Mouse (Mus musculus): Measurements from ENCODE around the gene Adssl1. TPM values are rescaled to one million over a fixed set of nuclear protein-coding genes. Genes with fewer than 3 reads are reported as not detected.

Adssl1 gene
- total RNA-seq, 2 experiments from 2014 or later: 14.3 to 25.8 TPM

DNA sequence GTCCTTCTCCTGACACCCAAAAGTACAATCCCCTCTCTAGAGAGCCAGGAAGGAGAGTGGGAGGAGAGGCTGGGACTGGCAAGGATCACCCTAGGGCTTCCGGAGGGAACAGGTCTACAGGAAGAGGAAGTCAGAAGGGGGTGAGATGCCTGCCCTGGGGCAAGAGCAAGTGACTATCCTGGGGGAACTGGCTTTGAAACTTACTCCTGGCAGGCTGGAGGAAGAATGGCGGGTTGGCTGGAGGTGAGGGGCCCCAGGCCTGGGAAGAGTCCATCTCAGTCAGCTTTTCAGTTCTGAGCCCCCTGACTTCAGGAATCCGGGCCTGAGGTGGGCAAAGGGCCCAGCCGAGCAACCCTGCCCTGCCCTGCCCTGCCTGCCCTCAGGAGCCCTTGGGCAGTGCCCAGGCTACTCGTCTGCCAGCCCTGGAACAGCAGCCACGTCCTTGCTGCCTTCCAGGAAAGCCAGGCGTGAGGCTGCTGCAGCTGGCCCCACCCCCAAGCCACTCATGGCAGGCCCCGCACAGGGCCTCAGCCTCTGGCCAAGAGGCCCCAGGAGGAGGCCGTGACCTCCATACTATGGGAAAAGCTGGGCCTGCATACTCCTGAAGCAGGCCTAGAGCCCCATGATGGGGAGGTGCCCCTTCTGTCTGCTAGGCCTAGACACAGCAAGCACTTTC, 51.0 kb downstream of the Adssl1 start:
- intact Hi-C loops (cut with DNase I): no loop called here
- DNase-seq (ENCODE audit: low spot score in 2 of 2): no peak

DNA sequence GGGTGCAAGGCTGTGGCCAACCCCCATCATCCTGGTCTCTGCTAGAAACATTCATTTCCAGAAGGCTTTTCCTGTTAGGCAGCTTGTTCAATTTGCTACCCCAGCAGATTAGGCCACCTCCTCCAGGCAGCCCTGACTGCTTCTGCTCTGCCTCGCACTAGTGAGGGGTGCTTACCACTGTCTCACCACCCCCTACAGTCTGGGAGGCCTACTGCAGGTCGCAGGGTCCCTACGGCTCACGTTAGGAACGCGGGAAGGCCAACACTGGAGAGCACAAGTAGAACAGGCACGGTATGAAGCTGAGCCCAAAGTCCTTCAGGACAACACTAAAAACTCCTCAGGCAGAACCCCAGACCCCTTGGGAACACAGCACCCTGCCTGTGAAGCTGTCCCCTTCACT, 52.0 kb downstream of the Adssl1 start:
- intact Hi-C loops (cut with DNase I): no loop called here
- DNase-seq (ENCODE audit: low spot score in 2 of 2): no peak

GRCm38 (mm10) chr12:112672744-112673575, 53.1 kb downstream of the Adssl1 start:
- intact Hi-C loops (cut with DNase I): no loop called here
- no peak for DNase-seq (ENCODE audit: low spot score in 2 of 2)

- DNase-seq (ENCODE audit: low spot score in 2 of 2): peak; percentile 51 to 66
- intact Hi-C loops (cut with DNase I): no loop called here
Measured at GRCm38 (mm10) chr12:112673576-112674091, 53.8 kb downstream of the Adssl1 start.

DNA sequence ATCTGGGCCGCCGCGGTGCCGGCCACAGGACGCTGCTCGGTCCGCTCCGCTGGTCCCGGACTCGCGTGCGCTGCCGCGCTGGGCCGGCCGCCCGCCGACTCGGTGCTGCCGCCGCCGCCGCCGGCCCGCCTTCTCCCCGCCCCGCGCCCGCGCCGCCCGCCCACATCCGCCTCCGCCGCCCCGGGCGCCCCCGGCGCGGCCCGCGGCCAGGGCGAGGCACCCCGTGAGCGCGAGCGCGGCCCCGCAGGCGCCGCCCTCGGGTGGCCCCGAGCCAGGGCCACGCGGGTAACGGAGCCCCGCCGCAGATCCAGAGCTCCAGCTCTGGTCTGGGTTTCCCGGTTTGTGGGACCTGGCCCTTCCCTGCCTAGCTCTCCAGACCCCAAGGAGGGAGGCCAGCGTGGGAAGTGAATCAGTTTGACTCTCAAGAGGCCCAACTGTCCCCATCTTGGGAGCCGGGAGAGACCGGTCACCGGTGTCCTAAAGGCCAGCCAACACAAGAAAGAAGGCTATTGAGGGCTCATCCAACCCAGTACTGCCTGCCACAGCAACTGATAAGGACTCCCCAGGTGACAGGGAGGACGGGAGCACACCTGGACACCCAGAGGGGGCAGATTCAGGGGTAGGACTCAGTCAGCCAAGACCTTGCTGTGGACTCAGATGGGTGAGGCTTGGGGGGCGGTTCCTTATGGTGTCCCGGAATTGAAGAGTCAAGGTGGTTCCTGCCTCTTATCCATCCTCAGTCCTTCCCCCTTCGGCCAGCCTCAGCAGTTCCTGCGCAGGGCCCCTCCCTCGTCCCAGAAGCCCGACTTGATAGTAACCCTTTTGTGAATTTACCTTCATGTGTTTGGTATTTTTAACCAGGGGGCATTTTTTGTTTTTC, 54.5 kb downstream of the Adssl1 start, which contains the start of gene Akt1:
Gene Akt1 (minus strand): TSS at position 753 of the 880 bp plus-strand sequence.
- DNase-seq (ENCODE audit: low spot score in 2 of 2): peak; percentile 56 to 58
- intact Hi-C loops (cut with DNase I): loop anchor here (1.0 kb wide), 1 partner anchor 21 kb away; no protein-coding TSS in a partner anchor

- intact Hi-C loops (cut with DNase I): loop anchor here (1.0 kb wide), 1 partner anchor 22 kb away; no protein-coding TSS in a partner anchor
- DNase-seq (ENCODE audit: low spot score in 2 of 2): peak; percentile 65 to 71
Measured at GRCm38 (mm10) chr12:112675245-112676035, 55.6 kb downstream of the Adssl1 start.

- no peak for DNase-seq (ENCODE audit: low spot score in 2 of 2)
- intact Hi-C loops (cut with DNase I): no loop called here
Measured at GRCm38 (mm10) chr12:112677076-112677475, 57.2 kb downstream of the Adssl1 start.

DNA sequence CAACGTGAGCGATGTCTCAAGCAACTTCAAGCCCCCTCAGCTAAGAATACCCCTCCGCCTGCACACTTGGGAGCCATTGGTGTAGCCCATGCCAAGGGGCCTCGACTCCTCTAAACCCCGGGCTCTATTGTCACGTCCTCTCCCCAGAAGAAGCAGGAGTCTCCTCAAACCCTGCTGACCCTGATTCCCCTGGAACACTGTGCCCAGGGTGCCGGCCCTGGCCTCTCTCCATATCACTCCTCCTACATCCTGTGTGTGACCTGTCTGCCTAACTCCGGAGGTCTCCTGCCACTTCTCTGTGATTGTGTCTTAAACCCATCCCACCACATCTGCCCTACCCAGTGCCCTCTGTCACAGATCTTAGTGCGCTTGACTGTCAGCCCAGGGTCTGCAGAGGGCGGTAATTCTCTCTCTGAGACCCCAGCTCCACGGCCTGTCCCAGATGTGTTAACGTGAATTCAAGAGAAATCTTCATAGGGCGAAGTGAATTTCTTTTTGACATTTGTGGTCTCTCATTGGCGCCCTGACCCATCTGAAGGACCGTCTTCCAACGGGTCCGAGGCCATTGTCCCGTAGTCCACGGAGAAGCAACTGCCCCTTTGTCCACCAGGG, 58.2 kb downstream of the Adssl1 start:
- no peak for DNase-seq (ENCODE audit: low spot score in 2 of 2)
- intact Hi-C loops (cut with DNase I): no loop called here

- intact Hi-C loops (cut with DNase I): no loop called here
- DNase-seq (ENCODE audit: low spot score in 2 of 2): no peak
Measured at GRCm38 (mm10) chr12:112678555-112679026, 58.7 kb downstream of the Adssl1 start, which contains the start of gene Zbtb42. Zbtb42 (plus strand) TSS chr12:112678828.

DNA sequence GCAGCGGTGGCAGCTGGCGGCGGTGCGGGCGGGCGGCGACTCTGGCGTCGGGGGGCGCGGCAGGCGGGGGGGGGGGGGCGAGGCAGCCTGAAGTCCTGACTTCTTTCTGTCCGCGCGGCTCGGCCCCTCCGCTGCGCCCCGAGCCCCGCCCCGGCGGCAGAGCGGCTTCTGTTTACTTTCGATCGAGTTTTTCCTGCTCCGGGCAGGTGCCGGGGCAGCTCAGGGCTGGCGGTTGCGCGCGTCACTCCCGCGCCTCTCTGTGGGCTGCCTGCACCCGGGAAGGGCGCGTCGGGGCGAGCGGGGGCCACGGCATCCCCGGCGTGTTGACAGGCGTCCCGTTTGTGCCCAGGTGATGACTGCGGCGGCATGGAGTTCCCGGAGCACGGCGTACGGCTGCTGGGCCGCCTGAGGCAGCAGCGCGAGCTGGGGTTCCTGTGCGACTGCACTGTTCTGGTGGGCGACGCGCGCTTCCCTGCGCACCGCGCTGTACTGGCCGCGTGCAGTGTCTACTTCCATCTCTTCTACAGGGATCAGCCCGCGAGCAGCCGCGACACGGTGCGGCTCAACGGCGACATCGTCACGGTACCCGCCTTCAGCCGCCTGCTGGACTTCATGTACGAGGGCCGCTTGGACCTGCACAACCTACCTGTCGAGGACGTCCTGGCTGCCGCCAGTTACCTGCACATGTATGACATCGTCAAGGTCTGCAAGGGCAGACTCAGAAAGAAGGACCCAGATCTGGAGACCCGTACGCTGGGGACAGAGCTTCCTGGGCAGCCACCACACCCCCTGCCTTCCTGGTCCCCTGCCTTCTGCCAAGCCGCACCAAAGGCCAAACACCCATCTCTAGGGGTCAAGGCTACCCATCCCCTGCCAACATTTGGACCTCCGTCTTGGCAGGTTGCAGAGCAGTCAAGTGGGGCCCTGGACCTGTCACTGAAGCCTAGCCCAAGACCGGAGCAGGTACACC, 59.5 kb downstream of the Adssl1 start:
- no peak for DNase-seq (ENCODE audit: low spot score in 2 of 2)
- intact Hi-C loops (cut with DNase I): no loop called here

GRCm38 (mm10) chr12:112683351-112683750, 63.5 kb downstream of the Adssl1 start:
- peak; percentile 29 to 32 for DNase-seq (ENCODE audit: low spot score in 2 of 2)
- intact Hi-C loops (cut with DNase I): no loop called here

DNA sequence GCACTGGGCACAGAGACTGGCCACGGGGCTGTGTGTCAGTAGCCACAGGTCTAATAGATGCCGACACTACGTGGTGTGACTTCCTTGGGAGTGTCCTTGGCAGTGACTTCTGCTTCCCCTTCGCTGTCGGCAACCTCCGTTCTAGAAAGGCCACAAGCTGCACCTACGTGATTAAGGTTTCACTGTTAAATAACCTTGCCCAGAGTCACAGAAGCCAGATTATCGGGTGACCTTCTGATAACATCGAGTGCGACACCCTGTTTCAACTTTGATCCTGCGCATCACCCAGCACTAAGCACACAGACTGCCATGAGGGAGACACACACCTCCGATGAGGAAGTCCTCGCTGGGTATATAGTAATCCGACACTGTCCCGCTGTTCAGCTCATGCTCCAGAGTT, 68.6 kb downstream of the Adssl1 start:
- intact Hi-C loops (cut with DNase I): no loop called here
- DNase-seq (ENCODE audit: low spot score in 2 of 2): no peak

Small RNAs within 50 kb of the gene (microRNA-seq; reads per million reads assigned to microRNA genes)
- gene Mir6939: not detected

Other genes with a start within 250 kb of the Adssl1 start
- under 1 TPM in 1 of 2 experiments, not detected in 1; 0.22 TPM for gene A530016L24Rik, start 130.6 kb upstream of the Adssl1 start, total RNA-seq (2021)
- 100 to 1,000 TPM; 120 to 140 TPM for gene Tmem179, start 103.3 kb upstream of the Adssl1 start, total RNA-seq (2021)
- gene Inf2, start 31.3 kb upstream of the Adssl1 start, total RNA-seq (2021): 100 to 1,000 TPM; 128 to 143 TPM
- gene Siva1, start 24.6 kb downstream of the Adssl1 start, total RNA-seq (2021): 10 to 100 TPM; 17.8 to 23.0 TPM
- gene Akt1, start 54.8 kb downstream of the Adssl1 start, total RNA-seq (2021): 100 to 1,000 TPM; 143 to 162 TPM
- under 1 TPM; 0.70 to 0.81 TPM for gene Zbtb42, start 58.8 kb downstream of the Adssl1 start, total RNA-seq (2021)
- 100 to 1,000 TPM; 258 to 267 TPM for gene Cep170b, start 100.4 kb downstream of the Adssl1 start, total RNA-seq (2021)
- 10 to 100 TPM in 1 of 2 experiments, 1 to 10 TPM in 1; 9.3 to 10.3 TPM for gene Pld4, start 140.6 kb downstream of the Adssl1 start, total RNA-seq (2021)
- gene Ahnak2, start 182.6 kb downstream of the Adssl1 start, total RNA-seq (2021): 1 to 10 TPM; 6.1 to 6.8 TPM
- gene Clba1, start 188.9 kb downstream of the Adssl1 start, total RNA-seq (2021): 10 to 100 TPM; 17.4 to 22.1 TPM
- gene Cdca4, start 209.4 kb downstream of the Adssl1 start, total RNA-seq (2021): 10 to 100 TPM in 1 of 2 experiments, 1 to 10 TPM in 1; 9.2 to 10.9 TPM
- not detected for gene Gpr132, start 248.2 kb downstream of the Adssl1 start, total RNA-seq (2021)